Comparison of ENCODE assay signal across 32 mouse cellular contexts in the genomic region with DNA sequence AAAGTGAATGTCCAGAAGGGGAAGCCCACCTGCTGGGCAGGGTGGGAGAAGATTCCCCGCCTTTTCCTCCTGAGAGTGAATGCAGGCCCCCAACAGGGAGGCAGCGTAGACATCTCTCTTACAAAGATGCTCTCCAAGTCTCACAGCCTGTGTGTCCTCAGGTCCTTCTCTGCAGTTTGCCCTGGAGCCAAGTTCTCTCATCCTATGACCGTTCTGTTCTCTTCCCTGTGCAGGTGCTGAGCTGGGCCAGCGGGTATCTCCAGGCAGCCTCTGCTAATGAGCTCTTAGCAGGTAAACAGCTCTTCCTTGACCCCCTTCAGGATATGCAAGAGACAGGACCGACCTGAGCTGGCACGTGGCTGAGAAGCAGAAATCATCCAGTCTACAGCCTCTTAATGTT. TPM values are rescaled to one million over a fixed set of nuclear protein-coding genes. Genes with fewer than 3 reads are reported as not detected.
A peak's percentile ranks its signal among the peaks of the same experiment; 100 is the strongest.
DNase-seq lines count a peak whose midpoint lies in the region; ATAC-seq lines count a peak whose summit lies in the region.
"Had no signal": no experiment of that assay in that cellular context is flagged by ENCODE, and none has a peak within 500 bp of the region (broad histone marks: within the 10 kb centered on the region; RNA-seq: fewer than 3 reads in every experiment).

No protein-coding gene starts in this region.

- H3K27ac ChIP-seq in forebrain, embryonic 11.5 days (ENCODE audit: low read depth, low read length) = no peak overlapping the region
- no peak overlapping the region for H3K27ac ChIP-seq in forebrain, embryonic 10.5 days
- no peak overlapping the region for H3K27ac ChIP-seq in midbrain, embryonic 11.5 days (ENCODE audit: low read depth, low read length)
- H3K27ac ChIP-seq in midbrain, embryonic 16.5 days (ENCODE audit: low read length) = no peak overlapping the region
- H3K27ac ChIP-seq: embryonic facial prominence, embryonic 13.5 days; embryonic facial prominence, embryonic 15.5 days; forebrain, embryonic 12.5 days had no signal

- H3K9ac ChIP-seq in forebrain, embryonic 11.5 days (ENCODE audit: low read length) = no peak overlapping the region
- H3K9ac ChIP-seq in midbrain, embryonic 11.5 days (ENCODE audit: low read length) = no peak overlapping the region
- H3K9ac ChIP-seq in midbrain, embryonic 16.5 days (ENCODE audit: low read depth, low read length) = no peak overlapping the region
- H3K9ac ChIP-seq: embryonic facial prominence, embryonic 13.5 days; embryonic facial prominence, embryonic 15.5 days; forebrain, embryonic 12.5 days had no signal

- DNase-seq in cerebellum, adult 11-12 months = peak; percentile 54
- DNase-seq in forebrain, embryonic 11.5 days (ENCODE audit: low spot score) = peak; percentile 45
- DNase-seq in forebrain, embryonic 10.5 days (ENCODE audit: extremely low spot score, low spot score) = no peak
- peak; percentile 56 for DNase-seq in midbrain, embryonic 11.5 days (ENCODE audit: low spot score, missing footprints)
- DNase-seq in brain, adult 2 months (ENCODE audit: low read depth, low spot score) = peak; percentile 34
- DNase-seq in left cerebral cortex, adult 8-10 months (ENCODE audit: low spot score in 2 of 2) = no peak
- DNase-seq: adrenal gland, adult 8-10 months; adrenal gland, postnatal 14 days; adrenal gland, postnatal 36 days; B cell, adult 2 months; cerebellum, adult 9-10 months; cerebellum, postnatal 14 days; cerebellum, postnatal 36 days; embryo, embryonic 11 days had no signal

- 56% methylated on average over 6 of the region's 6 CpGs for WGBS in forebrain, embryonic 11.5 days
- 58% methylated on average over 6 of the region's 6 CpGs for WGBS in forebrain, embryonic 10.5 days
- 51% methylated on average over 6 of the region's 6 CpGs for WGBS in midbrain, embryonic 11.5 days
- WGBS in midbrain, embryonic 16.5 days = 58% methylated on average over 6 of the region's 6 CpGs

- no peak overlapping the region for H3K4me2 ChIP-seq in forebrain, embryonic 11.5 days (ENCODE audit: low read depth, low read length, severe bottlenecking)
- no peak overlapping the region for H3K4me2 ChIP-seq in midbrain, embryonic 11.5 days
- H3K4me2 ChIP-seq in midbrain, embryonic 16.5 days (ENCODE audit: low read length) = no peak overlapping the region
- H3K4me2 ChIP-seq: embryonic facial prominence, embryonic 13.5 days; embryonic facial prominence, embryonic 15.5 days; forebrain, embryonic 12.5 days had no signal

- H3K4me1 ChIP-seq in forebrain, embryonic 11.5 days (replicated peaks; ENCODE audit: control insufficient read depth, insufficient read depth, low read length) = peaks cover 9% of the 10 kb centered on the region; the same call in 1 of the 2 replicates
- peaks cover 42% of the 10 kb centered on the region for H3K4me1 ChIP-seq in forebrain, embryonic 10.5 days
- H3K4me1 ChIP-seq in midbrain, embryonic 11.5 days (ENCODE audit: control insufficient read depth, insufficient read depth, low read length) = peaks cover 22% of the 10 kb centered on the region
- H3K4me1 ChIP-seq in midbrain, embryonic 16.5 days (ENCODE audit: control insufficient read depth, insufficient read depth, low read length) = peaks cover 16% of the 10 kb centered on the region

- H3K4me3 ChIP-seq in forebrain, embryonic 11.5 days (ENCODE audit: low read depth, low read length) = no peak overlapping the region
- H3K4me3 ChIP-seq in forebrain, embryonic 10.5 days = no peak overlapping the region
- no peak overlapping the region for H3K4me3 ChIP-seq in midbrain, embryonic 11.5 days (ENCODE audit: low read depth, low read length)
- no peak overlapping the region for H3K4me3 ChIP-seq in midbrain, embryonic 16.5 days (ENCODE audit: low read depth, low read length)
- H3K4me3 ChIP-seq: embryonic facial prominence, embryonic 13.5 days; embryonic facial prominence, embryonic 15.5 days; erythroblast, embryonic 14.5 days; forebrain, embryonic 12.5 days had no signal

- peaks cover 4% of the 10 kb centered on the region; the same call in 1 of the 2 replicates for H3K27me3 ChIP-seq in forebrain, embryonic 11.5 days (ENCODE audit: control insufficient read depth, insufficient read depth, low read length)
- peaks cover 75% of the 10 kb centered on the region for H3K27me3 ChIP-seq in forebrain, embryonic 10.5 days (ENCODE audit: poor library complexity, severe bottlenecking)
- peaks cover 7% of the 10 kb centered on the region; the same call in 1 of the 2 replicates for H3K27me3 ChIP-seq in midbrain, embryonic 11.5 days (ENCODE audit: control insufficient read depth, insufficient read depth, low read length)
- 0 out of 2 replicates have a peak, but pooled peaks cover 2% of the 10 kb centered on the region for H3K27me3 ChIP-seq in midbrain, embryonic 16.5 days (ENCODE audit: control insufficient read depth, insufficient read depth, low read depth, low read length)
- H3K27me3 ChIP-seq: Patski had no signal

- no peaks in the 10 kb centered on the region for H3K36me3 ChIP-seq in forebrain, embryonic 11.5 days (ENCODE audit: control insufficient read depth, insufficient read depth, low read length)
- H3K36me3 ChIP-seq in forebrain, embryonic 10.5 days (replicated peaks) = no peaks in the 10 kb centered on the region
- no peaks in the 10 kb centered on the region for H3K36me3 ChIP-seq in midbrain, embryonic 11.5 days (ENCODE audit: control insufficient read depth, insufficient read depth, low read length)
- no peaks in the 10 kb centered on the region for H3K36me3 ChIP-seq in midbrain, embryonic 16.5 days (ENCODE audit: control insufficient read depth, insufficient read depth, low read length)
- H3K36me3 ChIP-seq: embryonic facial prominence, embryonic 13.5 days; embryonic facial prominence, embryonic 15.5 days; forebrain, embryonic 12.5 days; G1E had no signal

- no peaks in the 10 kb centered on the region for H3K9me3 ChIP-seq in forebrain, embryonic 11.5 days (ENCODE audit: control insufficient read depth, low read length)
- H3K9me3 ChIP-seq in forebrain, embryonic 10.5 days = no peaks in the 10 kb centered on the region
- no peaks in the 10 kb centered on the region for H3K9me3 ChIP-seq in midbrain, embryonic 11.5 days (ENCODE audit: control insufficient read depth, low read length)
- no peaks in the 10 kb centered on the region for H3K9me3 ChIP-seq in midbrain, embryonic 16.5 days (replicated peaks; ENCODE audit: control insufficient read depth, low read length, poor library complexity, severe bottlenecking)
- H3K9me3 ChIP-seq: embryonic facial prominence, embryonic 13.5 days; embryonic facial prominence, embryonic 15.5 days; forebrain, embryonic 12.5 days; G1E had no signal

- no peak for ATAC-seq in cerebellum, adult (ENCODE audit: insufficient number of reproducible peaks, low FRiP score, low TSS enrichment)
- no peak for ATAC-seq in forebrain, embryonic 11.5 days (replicated peaks; ENCODE audit: low FRiP score)
- no peak for ATAC-seq in midbrain, embryonic 11.5 days (ENCODE audit: low FRiP score)
- ATAC-seq in midbrain, embryonic 16.5 days = no peak
- ATAC-seq: activated CD4-positive, CD25-positive, alpha-beta regulatory T cell, adult 4 months; CD4-positive, CD25-positive, alpha-beta regulatory T cell, adult 4 months; forebrain, embryonic 14.5 days; forebrain, embryonic 16.5 days; Patski had no signal

RNA-seq across cellular contexts. Expression of a gene that starts 38.5 kb away (rescaled TPM):
- not detected in 2 replicates for polyA plus RNA-seq in forebrain, embryonic 11.5 days (2014; fragmentation: Nextera tagmentation; extraction: Ambion mirVana)
- polyA plus RNA-seq in forebrain, embryonic 10.5 days (2016; fragmentation: Nextera tagmentation; extraction: Ambion mirVana) = not detected in 2 replicates
- polyA plus RNA-seq in midbrain, embryonic 11.5 days (2014; fragmentation: Nextera tagmentation; extraction: Ambion mirVana) = not detected in 2 replicates
- polyA plus RNA-seq in midbrain, embryonic 16.5 days (2015; fragmentation: Nextera tagmentation; extraction: Ambion mirVana) = not detected in 2 replicates
- total RNA-seq in left cerebral cortex, adult 8-10 months (2022) = not detected
- total RNA-seq: CH12.LX; common myeloid progenitor, adult 5-6 weeks had no signal
- polyA plus RNA-seq: activated CD4-positive, CD25-positive, alpha-beta regulatory T cell, adult 4 months; brain, embryonic 14.5 days; CD4-positive, CD25-positive, alpha-beta regulatory T cell, adult 4 months; cerebellum, adult 2 months; embryonic facial prominence, embryonic 11.5 days; embryonic facial prominence, embryonic 13.5 days; embryonic facial prominence, embryonic 15.5 days; erythroblast, embryonic 14.5 days; forebrain, embryonic 12.5 days; forebrain, embryonic 14.5 days; forebrain, embryonic 16.5 days; frontal cortex, adult 2 months; G1E had no signal

Comparison
In these comparisons a context has a peak if more than half of its experiments do, and no peak if none do; other contexts are left out.
1. DNase-seq: peak in cerebellum, adult 11-12 months (single experiment), forebrain, embryonic 11.5 days (single experiment), midbrain, embryonic 11.5 days (single experiment) and brain, adult 2 months (single experiment); none in forebrain, embryonic 10.5 days (single experiment) and left cerebral cortex, adult 8-10 months (0 of 2).